Mouse (Mus musculus) liver, embryonic 14.5 days (tissue): ENCODE measurements around the gene Cep350. TPM values are rescaled to one million over a fixed set of nuclear protein-coding genes. Genes with fewer than 3 reads are reported as not detected.

Source experiments
- ATAC-seq: fragments of 200-750 bp; cut with Nextera tagmentation; 2 replicates; pipeline ENCODE4 v1.8.0; 2017; ENCODE audit warnings: moderate number of reproducible peaks, mild to moderate bottlenecking, moderate library complexity; ENCODE audit not compliant: insufficient read depth
- DNase-seq, 3 experiments: peaks; one replicate each; pipeline ENCODE4 v3.0.0-alpha.2; 2012 to 2013; ENCODE audit warnings: low read depth in 3 of 3, low spot score in 3 of 3
- H3K27ac ChIP-seq: fragments of 300-500 bp; sonication (generic); 2 replicates; pipeline ENCODE4 v1.5.1; 2014; ENCODE audit warnings: moderate library complexity, mild to moderate bottlenecking, control low read depth, inconsistent platforms
- H3K27me3 ChIP-seq: fragments of 300-500 bp; sonication (generic); 2 replicates; pipeline ENCODE4 v1.6.1; 2014; ENCODE audit warnings: mild to moderate bottlenecking, low read length, moderate library complexity; ENCODE audit not compliant: control insufficient read depth, insufficient read depth
- H3K36me3 ChIP-seq: fragments of 300-500 bp; sonication (generic); replicated peaks from 2 replicates; pipeline ENCODE4 v1.6.1; 2014; ENCODE audit warnings: low read depth; ENCODE audit not compliant: control insufficient read depth, insufficient read depth
- H3K4me1 ChIP-seq, 2 experiments: fragments of 200-500 bp in 1 of 2; fragments of 300-500 bp in 1 of 2; sonication (generic) in 1 of 2; replicated peaks; 2 replicates each; pipeline ENCODE4 v1.6.1; 2012 to 2014; ENCODE audit warnings: antibody characterized with exemption in 1 of 2, inconsistent platforms in 1 of 2, low read length in 1 of 2; ENCODE audit not compliant: control insufficient read depth in 2 of 2, insufficient read depth in 2 of 2
- H3K4me2 ChIP-seq: fragments of 300-500 bp; sonication (generic); 2 replicates; pipeline ENCODE4 v1.6.1; 2014; ENCODE audit warnings: low read depth, mild to moderate bottlenecking, control low read depth, moderate library complexity
- H3K4me3 ChIP-seq, 2 experiments: fragments of 200-500 bp in 1 of 2; fragments of 300-500 bp in 1 of 2; sonication (generic) in 1 of 2; 2 replicates each; pipeline ENCODE4 v1.5.1; 2012 to 2014; ENCODE audit warnings: low read depth in 2 of 2, low read length in 2 of 2, mild to moderate bottlenecking in 2 of 2, control low read depth in 1 of 2, inconsistent platforms in 1 of 2, moderate library complexity in 1 of 2; ENCODE audit not compliant: insufficient read depth in 1 of 2
- H3K9ac ChIP-seq: fragments of 300-500 bp; sonication (generic); replicated peaks from 2 replicates; pipeline ENCODE4 v1.6.1; 2014; ENCODE audit warnings: mild to moderate bottlenecking, control low read depth, moderate library complexity
- H3K9me3 ChIP-seq: fragments of 300-500 bp; sonication (generic); 2 replicates; pipeline ENCODE4 v1.6.1; 2016; ENCODE audit warnings: low read length, mixed read lengths; ENCODE audit not compliant: control insufficient read depth
- CTCF ChIP-seq: IDR thresholded peaks from 2 replicates; pipeline ENCODE4 v1.5.1; 2016; ENCODE audit warnings: antibody characterized with exemption, low read depth, control low read depth
- EP300 ChIP-seq: IDR thresholded peaks from 2 replicates; pipeline ENCODE4 v1.6.1; 2016; ENCODE audit warnings: antibody characterized with exemption, low read depth
- WGBS: fragments of 180-500 bp; shearing (Covaris S2); extraction: QIAGEN DNeasy Blood & Tissue Kit; methylation state at CpG from one replicate; pipeline ENCODE4 v1.1.7; 2014; ENCODE audit not compliant: insufficient replicate concordance; 5-methylcytosine and 5-hydroxymethylcytosine counted together
- polyA plus RNA-seq, 2 experiments: library from polyadenylated mRNA; depleted of rRNA in 1 of 2; stranded (reverse) in 1 of 2; unstranded in 1 of 2; fragments of >200 nt; fragmentation: Nextera tagmentation in 1 of 2; extraction: Ambion mirVana in 1 of 2; gene quantifications; 2 replicates each; pipeline versions ENCODE4 v1.2.1 to v1.2.3; 2012 to 2014

Gene Cep350
- polyA plus RNA-seq, 2 experiments = 3.5 to 4.2 TPM

GRCm38 (mm10) chr1:155801014-155801991 is 171.8 kb downstream of the Cep350 start:
- Histone ChIP-seq H3K27ac (no peak overlapping the region), H3K4me2 (no peak overlapping the region), H3K9ac (no peak overlapping the region), H3K4me1 (peaks cover 0 to 5% of the 10 kb centered on the region in 2 experiments; a peak in 3 of 4 replicates), H3K4me3 (no peak overlapping the region), H3K27me3 (no peaks in the 10 kb centered on the region), H3K9me3 (no peaks in the 10 kb centered on the region), H3K36me3 (no peaks in the 10 kb centered on the region; the same call in 1 of the 2 replicates)
- no peak for DNase-seq
- TF ChIP-seq EP300 (no peak), CTCF (no peak)
- no peak for ATAC-seq
- WGBS = 82% methylated on average over 11 of the region's 11 CpGs

GRCm38 (mm10) chr1:155798000-155798399 is 175.1 kb downstream of the Cep350 start:
- DNase-seq (no peak), ATAC-seq (no peak)
- no peak overlapping the region for H3K4me2 ChIP-seq
- H3K4me1 ChIP-seq = peaks cover 0 to 7% of the 10 kb centered on the region in 2 experiments; a peak in 3 of 4 replicates
- H3K9me3 ChIP-seq = no peaks in the 10 kb centered on the region
- H3K27ac ChIP-seq = no peak overlapping the region
- 67% methylated on average over 4 of the region's 4 CpGs for WGBS
- no peak overlapping the region for H3K4me3 ChIP-seq
- no peaks in the 10 kb centered on the region; the same call in 1 of the 2 replicates for H3K36me3 ChIP-seq
- TF ChIP-seq EP300 = no peak
- TF ChIP-seq CTCF = no peak
- H3K27me3 ChIP-seq = no peaks in the 10 kb centered on the region
- H3K9ac ChIP-seq = no peak overlapping the region

- ATAC-seq (no peak), DNase-seq (no peak)
- WGBS = 71% methylated on average over 4 of the region's 4 CpGs
- Histone ChIP-seq H3K9ac (no peak overlapping the region), H3K27ac (no peak overlapping the region), H3K4me3 (no peak overlapping the region), H3K36me3 (no peaks in the 10 kb centered on the region; the same call in 1 of the 2 replicates), H3K27me3 (no peaks in the 10 kb centered on the region), H3K4me1 (peaks cover 0 to 7% of the 10 kb centered on the region in 2 experiments; a peak in 3 of 4 replicates), H3K4me2 (no peak overlapping the region), H3K9me3 (no peaks in the 10 kb centered on the region)
- TF ChIP-seq EP300 (no peak), CTCF (no peak)
These were observed 175.6 kb downstream of the Cep350 start for GRCm38 (mm10) chr1:155797425-155797824.

- no peak overlapping the region for H3K27ac ChIP-seq
- H3K36me3 ChIP-seq = no peaks in the 10 kb centered on the region; the same call in 1 of the 2 replicates
- no peaks in the 10 kb centered on the region for H3K9me3 ChIP-seq
- 55% methylated on average over 11 of the region's 11 CpGs for WGBS
- DNase-seq (no peak), ATAC-seq (0 out of 2 replicates have a peak, but pooled peaks have one; percentile 24)
- H3K4me2 ChIP-seq = no peak overlapping the region
- H3K4me1 ChIP-seq = peaks cover 0 to 7% of the 10 kb centered on the region in 2 experiments; a peak in 3 of 4 replicates
- H3K9ac ChIP-seq = no peak overlapping the region
- H3K27me3 ChIP-seq = no peaks in the 10 kb centered on the region
- TF ChIP-seq CTCF (no peak), EP300 (no peak)
- no peak overlapping the region for H3K4me3 ChIP-seq
These were observed 176.2 kb downstream of the Cep350 start for GRCm38 (mm10) chr1:155796757-155797405.

- Histone ChIP-seq H3K4me2 (no peak overlapping the region), H3K36me3 (no peaks in the 10 kb centered on the region; the same call in 1 of the 2 replicates), H3K27me3 (no peaks in the 10 kb centered on the region), H3K4me3 (no peak overlapping the region), H3K9me3 (no peaks in the 10 kb centered on the region), H3K4me1 (peaks cover 0 to 7% of the 10 kb centered on the region in 2 experiments; a peak in 3 of 4 replicates), H3K9ac (no peak overlapping the region), H3K27ac (no peak overlapping the region)
- DNase-seq = no peak
- ATAC-seq = no peak
- WGBS = 81% methylated on average over 5 of the region's 5 CpGs
- no peak for TF ChIP-seq CTCF
- TF ChIP-seq EP300 = no peak
These were observed 177.2 kb downstream of the Cep350 start for GRCm38 (mm10) chr1:155795791-155796233.

Other genes with a start within 250 kb of the Cep350 start
- gene Lhx4, start 221.6 kb downstream of the Cep350 start, polyA plus RNA-seq (2012; rRNA removed) = not detected in 2 replicates
- not detected in 2 replicates for gene Lhx4, start 221.6 kb downstream of the Cep350 start, polyA plus RNA-seq (2014; fragmentation: Nextera tagmentation; extraction: Ambion mirVana)
- 14.9 and 16.5 TPM in 2 replicates for gene Qsox1, start 160.4 kb downstream of the Cep350 start, polyA plus RNA-seq (2012; rRNA removed)
- gene Qsox1, start 160.4 kb downstream of the Cep350 start, polyA plus RNA-seq (2014; fragmentation: Nextera tagmentation; extraction: Ambion mirVana) = 11.0 and 11.2 TPM in 2 replicates
- 30.2 and 34.6 TPM in 2 replicates for gene Tor1aip2, start 62.1 kb upstream of the Cep350 start, polyA plus RNA-seq (2012; rRNA removed)
- gene Tor1aip2, start 62.1 kb upstream of the Cep350 start, polyA plus RNA-seq (2014; fragmentation: Nextera tagmentation; extraction: Ambion mirVana) = 40.2 and 42.0 TPM in 2 replicates
- gene Tor1aip1, start 63.2 kb upstream of the Cep350 start, polyA plus RNA-seq (2012; rRNA removed) = 6.4 and 6.6 TPM in 2 replicates
- gene Tor1aip1, start 63.2 kb upstream of the Cep350 start, polyA plus RNA-seq (2014; fragmentation: Nextera tagmentation; extraction: Ambion mirVana) = 20.9 and 21.6 TPM in 2 replicates
- 0.01 TPM in 2 replicates for gene Fam163a, start 231.8 kb upstream of the Cep350 start, polyA plus RNA-seq (2012; rRNA removed)
- gene Fam163a, start 231.8 kb upstream of the Cep350 start, polyA plus RNA-seq (2014; fragmentation: Nextera tagmentation; extraction: Ambion mirVana) = not detected in 2 replicates